In the genomic region with DNA sequence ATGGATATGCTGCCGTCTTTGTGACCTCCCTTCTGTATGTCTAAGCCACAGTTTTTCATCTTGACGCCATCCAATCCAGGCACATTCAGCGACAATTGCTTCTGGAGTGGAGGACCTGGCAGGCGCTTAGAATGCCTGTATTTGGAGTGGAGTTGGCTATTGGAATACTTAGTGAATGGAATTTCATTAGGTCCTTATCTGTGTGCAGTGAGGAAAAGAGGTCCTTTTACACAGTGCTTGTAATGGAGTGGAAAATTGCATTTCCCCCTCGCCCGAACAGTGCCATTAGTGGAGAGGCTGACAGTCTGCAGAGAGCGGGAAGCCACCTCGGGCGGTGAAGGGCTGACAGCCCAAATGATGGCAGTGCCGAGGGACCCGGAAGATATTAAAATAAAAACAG, we compare ENCODE assay signal across 12 mouse cellular contexts.
DNase-seq lines count a peak whose midpoint lies in the region; ATAC-seq and TF ChIP-seq lines count a peak whose summit lies in the region.
"Had no signal": no experiment of that assay in that cellular context is flagged by ENCODE, and none has a peak within 500 bp of the region (broad histone marks: within the 10 kb centered on the region; RNA-seq: fewer than 3 reads in every experiment).

No protein-coding gene starts in this region.

- no peak for TF ChIP-seq EP300 in liver, postnatal 0 days (IDR thresholded peaks at IDR 0.05; ENCODE audit: low read depth)

- no peaks in the 10 kb centered on the region for H3K36me3 ChIP-seq in forebrain, embryonic 11.5 days (ENCODE audit: control insufficient read depth, insufficient read depth, low read length)
- no peaks in the 10 kb centered on the region for H3K36me3 ChIP-seq in forebrain, embryonic 10.5 days (replicated peaks)
- no peaks in the 10 kb centered on the region for H3K36me3 ChIP-seq in kidney, adult 2 months (ENCODE audit: control insufficient read depth, insufficient read depth, low read length)
- no peaks in the 10 kb centered on the region for H3K36me3 ChIP-seq in forebrain, embryonic 15.5 days
- no peaks in the 10 kb centered on the region for H3K36me3 ChIP-seq in liver, postnatal 0 days (replicated peaks; ENCODE audit: insufficient read depth, low read length)
- H3K36me3 ChIP-seq: neural tube, embryonic 12.5 days had no signal

- no peak for TF ChIP-seq CTCF in kidney, adult 2 months (conservative IDR thresholded peaks at IDR 0.05; ENCODE audit: insufficient read depth, insufficient read length, low read depth, low read length)
- TF ChIP-seq CTCF in liver, postnatal 0 days (IDR thresholded peaks at IDR 0.05; ENCODE audit: low read depth): no peak

- H3K4me2 ChIP-seq in forebrain, embryonic 11.5 days (ENCODE audit: low read depth, low read length, severe bottlenecking): no peak overlapping the region
- no peak overlapping the region for H3K4me2 ChIP-seq in forebrain, embryonic 15.5 days (replicated peaks)
- no peak overlapping the region for H3K4me2 ChIP-seq in liver, postnatal 0 days (ENCODE audit: low read depth, low read length)
- H3K4me2 ChIP-seq: neural tube, embryonic 12.5 days had no signal

- peak; percentile 71; the same call in 1 of the 2 replicates for ATAC-seq in forebrain, embryonic 11.5 days (replicated peaks; ENCODE audit: low FRiP score)
- peak; percentile 84 for ATAC-seq in forebrain, embryonic 15.5 days (replicated peaks)
- no peak for ATAC-seq in liver, postnatal 0 days

- DNase-seq in forebrain, embryonic 11.5 days (ENCODE audit: low spot score): peak; percentile 52
- no peak for DNase-seq in forebrain, embryonic 10.5 days (ENCODE audit: extremely low spot score, low spot score)
- peak; percentile 12 for DNase-seq in kidney, adult 2 months
- DNase-seq in kidney, adult 9 months: no peak
- DNase-seq in lung, postnatal 14 days: peak; percentile 24
- DNase-seq in layer of hippocampus, adult 11-12 months (ENCODE audit: low spot score): no peak
- DNase-seq in liver, postnatal 0 days: no peak
- DNase-seq: cerebellum, adult 11-12 months; kidney, adult 11 months; right cerebral cortex, postnatal 14 days had no signal

- no peaks in the 10 kb centered on the region for H3K9me3 ChIP-seq in forebrain, embryonic 11.5 days (ENCODE audit: control insufficient read depth, low read length)
- no peaks in the 10 kb centered on the region for H3K9me3 ChIP-seq in forebrain, embryonic 10.5 days
- H3K9me3 ChIP-seq in forebrain, embryonic 15.5 days: no peaks in the 10 kb centered on the region
- H3K9me3 ChIP-seq in liver, postnatal 0 days (ENCODE audit: low read length): no peaks in the 10 kb centered on the region
- H3K9me3 ChIP-seq: neural tube, embryonic 12.5 days had no signal

- TF ChIP-seq POLR2A in kidney, adult 2 months (IDR thresholded peaks at IDR 0.05; ENCODE audit: low read depth, low read length): no peak

- 46% methylated on average over 11 of the region's 11 CpGs for WGBS in forebrain, embryonic 11.5 days
- 58% methylated on average over 11 of the region's 11 CpGs for WGBS in forebrain, embryonic 10.5 days
- WGBS in kidney, adult 2 months: 83% methylated on average over 11 of the region's 11 CpGs
- 13% methylated on average over 11 of the region's 11 CpGs for WGBS in forebrain, embryonic 15.5 days
- WGBS in liver, postnatal 0 days (ENCODE audit: insufficient replicate concordance): 82% methylated on average over 11 of the region's 11 CpGs

- H3K4me3 ChIP-seq in forebrain, embryonic 11.5 days (ENCODE audit: low read depth, low read length): no peak overlapping the region
- H3K4me3 ChIP-seq in forebrain, embryonic 10.5 days: no peak overlapping the region
- no peak overlapping the region for H3K4me3 ChIP-seq in kidney, adult 2 months (ENCODE audit: insufficient read depth, low read depth, low read length)
- no peak overlapping the region for H3K4me3 ChIP-seq in forebrain, embryonic 15.5 days
- no peak overlapping the region for H3K4me3 ChIP-seq in liver, postnatal 0 days (ENCODE audit: low read depth, low read length)
- H3K4me3 ChIP-seq: neural tube, embryonic 12.5 days had no signal

- no peak overlapping the region for H3K27ac ChIP-seq in forebrain, embryonic 11.5 days (ENCODE audit: low read depth, low read length)
- no peak overlapping the region for H3K27ac ChIP-seq in forebrain, embryonic 10.5 days
- no peak overlapping the region for H3K27ac ChIP-seq in kidney, adult 2 months (ENCODE audit: insufficient read depth, low read depth, low read length)
- H3K27ac ChIP-seq in forebrain, embryonic 15.5 days (replicated peaks): no peak overlapping the region
- H3K27ac ChIP-seq in liver, postnatal 0 days (ENCODE audit: low read depth): no peak overlapping the region
- H3K27ac ChIP-seq: neural tube, embryonic 12.5 days had no signal

- H3K27me3 ChIP-seq in forebrain, embryonic 11.5 days (ENCODE audit: control insufficient read depth, insufficient read depth, low read length): peaks cover 25% of the 10 kb centered on the region; the same call in 1 of the 2 replicates
- H3K27me3 ChIP-seq in forebrain, embryonic 10.5 days (ENCODE audit: poor library complexity, severe bottlenecking): peaks cover 78% of the 10 kb centered on the region
- no peaks in the 10 kb centered on the region for H3K27me3 ChIP-seq in kidney, adult 2 months (replicated peaks; ENCODE audit: control insufficient read depth, insufficient read depth, low read length)
- H3K27me3 ChIP-seq in forebrain, embryonic 15.5 days: peaks cover 57% of the 10 kb centered on the region
- H3K27me3 ChIP-seq in liver, postnatal 0 days (ENCODE audit: insufficient read depth, low read length): no peaks in the 10 kb centered on the region
- H3K27me3 ChIP-seq: neural tube, embryonic 12.5 days had no signal

- H3K9ac ChIP-seq in forebrain, embryonic 11.5 days (ENCODE audit: low read length): no peak overlapping the region
- H3K9ac ChIP-seq in forebrain, embryonic 15.5 days (replicated peaks): no peak overlapping the region
- no peak overlapping the region for H3K9ac ChIP-seq in liver, postnatal 0 days (replicated peaks)
- H3K9ac ChIP-seq: neural tube, embryonic 12.5 days had no signal

- no peaks in the 10 kb centered on the region; the same call in 1 of the 2 replicates for H3K4me1 ChIP-seq in forebrain, embryonic 11.5 days (replicated peaks; ENCODE audit: control insufficient read depth, insufficient read depth, low read length)
- H3K4me1 ChIP-seq in forebrain, embryonic 10.5 days: peaks cover 12% of the 10 kb centered on the region; the same call in 1 of the 2 replicates
- H3K4me1 ChIP-seq in kidney, adult 2 months (ENCODE audit: control insufficient read depth, insufficient read depth, low read length): no peaks in the 10 kb centered on the region
- H3K4me1 ChIP-seq in forebrain, embryonic 15.5 days: peaks cover 8% of the 10 kb centered on the region; the same call in 1 of the 2 replicates
- H3K4me1 ChIP-seq in liver, postnatal 0 days (ENCODE audit: insufficient read depth): no peaks in the 10 kb centered on the region
- H3K4me1 ChIP-seq: neural tube, embryonic 12.5 days had no signal

Comparison
In these comparisons a context has a peak if more than half of its experiments do, and no peak if none do; other contexts are left out.
1. DNase-seq: peak in forebrain, embryonic 11.5 days (single experiment), kidney, adult 2 months (single experiment) and lung, postnatal 14 days (single experiment); none in forebrain, embryonic 10.5 days (single experiment), kidney, adult 9 months (single experiment), layer of hippocampus, adult 11-12 months (single experiment) and liver, postnatal 0 days (single experiment).